Mouse (Mus musculus): Measurements from ENCODE around the gene Gm45261. TPM values are rescaled to one million over a fixed set of nuclear protein-coding genes. Genes with fewer than 3 reads are reported as not detected.

Gm45261 gene
- total RNA-seq, 2 experiments from 2014 or later, result not detected

GRCm38 (mm10) chr1:80412521-80412920 lies 48.7 kb downstream of the Gm45261 start:
- DNase-seq (ENCODE audit: low spot score in 2 of 2), result no peak

GRCm38 (mm10) chr1:80410229-80410973 lies 50.8 kb downstream of the Gm45261 start:
- intact Hi-C loops (cut with DNase I), result no loop called here

More at GRCm38 (mm10) chr1:80412521-80412920, 48.7 kb downstream of the Gm45261 start:
- intact Hi-C loops (cut with DNase I), result no loop called here

GRCm38 (mm10) chr1:80409467-80410105 lies 51.7 kb downstream of the Gm45261 start:
- intact Hi-C loops (cut with DNase I), result loop anchor here (5.0 kb wide), 1 partner anchor 227 kb away; no protein-coding TSS in a partner anchor
- no peak for DNase-seq (ENCODE audit: low spot score in 2 of 2)

More at GRCm38 (mm10) chr1:80410229-80410973, 50.8 kb downstream of the Gm45261 start:
- DNase-seq (ENCODE audit: low spot score in 2 of 2), result no peak

- peak; percentile 18 to 53 for DNase-seq (ENCODE audit: low spot score in 2 of 2)
- intact Hi-C loops (cut with DNase I), result loop anchor here (5.0 kb wide), 1 partner anchor 226 kb away; no protein-coding TSS in a partner anchor
These were observed 52.7 kb downstream of the Gm45261 start for GRCm38 (mm10) chr1:80408586-80408985.

- DNase-seq (ENCODE audit: low spot score in 2 of 2), result no peak
- intact Hi-C loops (cut with DNase I), result no loop called here
These were observed 57.1 kb downstream of the Gm45261 start for GRCm38 (mm10) chr1:80404196-80404595.

GRCm38 (mm10) chr1:80403366-80403893 lies 57.8 kb downstream of the Gm45261 start:
- intact Hi-C loops (cut with DNase I), result no loop called here
- DNase-seq (ENCODE audit: low spot score in 2 of 2), result no peak

- intact Hi-C loops (cut with DNase I), result no loop called here
These were observed 59.3 kb downstream of the Gm45261 start for GRCm38 (mm10) chr1:80401961-80402360.

More at GRCm38 (mm10) chr1:80401961-80402360, 59.3 kb downstream of the Gm45261 start:
- no peak for DNase-seq (ENCODE audit: low spot score in 2 of 2)

Other genes starting within 250 kb of the Gm45261 start
- under 1 TPM in 1 of 2 experiments, not detected in 1; 0.36 TPM for gene Fam124b, start 243.0 kb downstream of the Gm45261 start, total RNA-seq (2021)
- 100 to 1,000 TPM; 113 to 125 TPM for gene Cul3, start 121.0 kb downstream of the Gm45261 start, total RNA-seq (2021)

All from left cerebral cortex, postnatal 36 days (tissue).